Mouse (Mus musculus): ENCODE data around the gene Amdhd2. TPM values are rescaled to one million over a fixed set of nuclear protein-coding genes. Genes with fewer than 3 reads are reported as not detected.

The Amdhd2 gene
- polyA plus RNA-seq (2012; rRNA removed): 87.2 and 105 TPM in 2 replicates

DNA sequence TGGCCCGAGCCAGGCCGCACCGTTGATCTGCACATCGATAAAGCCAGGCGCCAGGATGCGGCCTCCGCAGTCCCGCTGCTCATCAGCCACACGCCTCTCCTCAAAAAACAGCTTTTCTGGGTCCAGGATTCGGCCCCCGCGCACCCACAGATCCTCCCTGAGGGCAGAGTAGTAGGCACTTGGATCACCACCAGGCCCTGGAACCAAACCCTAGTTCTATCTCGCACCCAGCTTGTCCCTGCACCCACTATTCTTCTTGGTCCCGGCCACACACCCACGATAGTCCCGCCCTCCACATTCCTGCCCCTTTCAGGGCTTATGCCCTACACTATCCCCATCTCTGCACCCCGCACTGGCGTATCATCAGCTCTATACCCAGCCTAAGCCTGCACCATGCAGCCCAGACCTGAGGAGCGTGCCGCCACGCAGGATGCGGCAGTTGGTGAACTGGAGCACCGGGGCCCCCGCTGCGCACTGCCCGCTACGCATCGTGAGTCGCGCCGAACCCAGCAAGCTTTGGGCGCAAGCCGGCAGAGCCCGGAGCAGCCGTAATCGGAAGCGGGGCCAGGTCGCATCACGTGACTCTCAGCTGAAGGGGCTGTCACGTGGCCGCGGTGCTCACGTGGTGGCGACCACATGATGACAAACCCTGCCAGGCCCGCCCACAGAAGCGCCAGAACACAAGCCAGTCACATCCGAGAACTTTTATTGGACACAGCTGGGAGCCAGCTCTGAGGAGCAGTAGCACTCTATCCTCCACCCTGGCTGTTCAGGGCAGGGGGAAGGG, at the start of gene Amdhd2:
Gene Amdhd2 (minus strand): TSS at position 591 of the 787 bp plus-strand sequence.
- under 1% methylated on average over 47 of the region's 47 CpGs for WGBS
- peak; percentile 73 for DNase-seq (ENCODE audit: low read depth, low spot score)

DNA sequence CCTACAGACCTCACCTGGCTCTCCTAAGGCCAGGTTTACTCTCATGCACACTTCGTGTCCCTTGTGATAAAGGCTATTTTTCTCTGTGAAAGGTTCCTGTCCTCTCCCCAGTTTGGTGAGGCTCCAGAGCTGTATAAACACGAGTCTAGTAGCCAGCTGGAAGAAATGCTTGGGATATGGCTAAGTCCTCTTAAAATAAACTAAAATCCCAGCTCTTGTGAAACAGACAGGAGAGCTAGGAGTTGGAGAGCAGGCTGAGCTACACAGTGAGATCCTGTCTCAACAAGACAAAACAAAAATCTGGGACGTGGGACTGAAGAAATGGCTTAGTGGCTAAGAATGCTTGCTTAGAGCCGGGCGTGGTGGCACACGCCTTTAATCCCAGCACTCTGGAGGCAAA, 49.6 kb upstream of the Amdhd2 start:
- 49% methylated on average over 6 of the region's 6 CpGs for WGBS
- no peak for DNase-seq (ENCODE audit: low read depth, low spot score)

DNA sequence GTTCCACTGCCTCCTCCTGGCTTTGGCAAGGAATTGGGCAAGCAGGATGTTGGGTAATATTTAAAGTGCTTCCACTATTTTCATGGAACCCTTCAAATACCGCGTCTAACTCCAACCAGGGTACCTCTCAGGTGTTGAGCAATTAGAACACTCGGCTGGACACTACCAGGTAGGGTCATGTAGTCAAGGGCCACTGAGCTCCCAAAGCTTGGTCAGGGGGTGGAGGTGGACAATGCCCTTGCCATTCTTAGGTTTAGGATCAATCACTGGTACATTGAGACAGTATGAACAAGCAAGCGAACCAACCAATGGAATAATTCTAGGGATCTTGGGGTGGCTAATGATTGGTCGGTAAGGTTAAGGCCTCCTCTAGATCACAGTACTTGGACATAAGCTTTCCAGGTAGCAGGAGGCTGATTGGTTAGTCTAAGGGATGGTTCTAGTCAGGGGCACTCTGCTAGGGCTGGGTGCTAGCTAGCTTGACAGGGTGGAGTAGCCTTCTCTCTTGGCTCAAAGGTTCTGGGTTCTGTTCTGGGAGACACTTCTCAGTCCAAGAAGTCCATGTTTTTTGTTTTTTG, 49.0 kb upstream of the Amdhd2 start:
- no peak for DNase-seq (ENCODE audit: low read depth, low spot score)

DNA sequence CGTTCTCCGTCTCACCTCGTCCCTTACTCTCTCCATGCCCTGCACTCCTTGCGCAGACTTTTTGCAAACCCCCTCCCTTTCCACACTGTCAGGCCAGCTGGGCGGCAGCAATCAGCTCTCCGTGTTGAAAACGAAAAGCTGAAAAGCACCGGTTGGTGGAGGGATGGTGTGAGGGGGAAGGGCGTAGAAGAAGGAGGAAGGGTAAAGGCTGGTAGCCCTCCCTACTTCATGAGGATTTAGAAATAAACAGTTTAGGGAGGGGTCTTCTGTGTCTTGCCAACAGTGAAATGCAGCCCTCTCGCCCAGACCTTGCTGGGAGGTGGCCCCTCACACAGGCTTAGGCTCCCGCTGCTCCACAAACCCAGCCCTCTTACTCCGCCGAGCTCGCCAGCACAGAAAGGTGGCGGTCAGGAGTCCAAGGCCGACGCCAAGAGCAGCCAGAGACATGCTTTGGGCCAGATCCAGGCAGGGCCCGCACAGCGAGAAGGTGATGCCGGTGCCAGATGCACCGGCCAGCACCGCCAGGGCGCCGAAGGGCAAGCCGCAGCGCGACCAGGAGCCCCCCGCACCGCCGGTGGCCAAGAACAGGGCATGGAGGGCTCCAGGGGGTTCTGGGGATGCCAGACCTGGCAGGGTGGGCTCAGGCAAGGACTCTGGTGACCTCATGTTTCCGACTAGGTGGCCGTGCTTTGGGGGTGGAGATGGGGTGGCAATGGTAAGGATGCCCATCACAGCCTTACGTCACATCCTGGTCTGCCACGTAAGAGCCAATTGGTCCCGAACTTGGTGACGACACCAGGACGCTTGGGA, 48.3 kb upstream of the Amdhd2 start:
- no peak for DNase-seq (ENCODE audit: low read depth, low spot score)
- WGBS: 14% methylated on average over 37 of the region's 37 CpGs

More for the DNA sequence above, 49.0 kb upstream of the Amdhd2 start:
- whole genome bisulfite sequencing: 54% methylated on average over 5 of the region's 5 CpGs

DNA sequence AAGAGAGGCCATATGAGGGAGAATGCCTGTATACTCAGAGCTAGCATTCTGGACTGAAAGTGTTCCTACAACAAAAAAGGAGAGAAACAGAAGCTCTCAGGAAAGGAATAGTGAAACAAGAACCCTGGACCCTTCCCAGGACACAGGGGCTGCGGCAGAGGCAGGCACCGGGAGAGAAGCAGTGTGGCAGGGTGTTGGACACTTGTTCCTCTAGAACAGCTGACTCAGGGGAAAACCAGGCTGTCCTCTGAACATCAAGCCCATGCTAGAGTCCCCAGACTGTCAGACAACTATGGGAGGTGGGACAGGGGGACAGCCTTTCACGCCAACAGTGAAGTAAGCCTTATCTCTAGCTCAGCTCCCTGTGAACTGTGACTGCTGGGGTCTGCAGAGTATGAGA, 47.0 kb upstream of the Amdhd2 start:
- WGBS: 88% methylated on average over 3 of the region's 3 CpGs

DNA sequence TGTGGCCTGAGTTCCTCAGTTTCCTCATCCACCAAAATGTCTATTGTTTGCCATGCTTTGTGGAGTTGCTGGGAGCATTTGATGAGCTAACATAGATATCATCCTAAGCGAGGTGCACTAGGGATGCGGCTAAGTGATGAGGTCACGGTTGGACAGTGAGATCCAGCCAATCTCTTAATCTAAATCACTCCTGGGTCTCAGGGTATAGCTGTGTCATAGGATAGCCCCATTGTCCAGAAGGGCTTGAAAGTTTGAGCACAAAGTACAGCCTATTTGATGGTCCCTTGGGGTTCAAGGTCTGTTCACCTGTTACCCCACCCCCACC, 46.3 kb upstream of the Amdhd2 start:
- no peak for DNase-seq (ENCODE audit: low read depth, low spot score)
- WGBS: 90% methylated on average over 3 of the region's 3 CpGs

More for the DNA sequence above, 47.0 kb upstream of the Amdhd2 start:
- DNase-seq (ENCODE audit: low read depth, low spot score): no peak

DNA sequence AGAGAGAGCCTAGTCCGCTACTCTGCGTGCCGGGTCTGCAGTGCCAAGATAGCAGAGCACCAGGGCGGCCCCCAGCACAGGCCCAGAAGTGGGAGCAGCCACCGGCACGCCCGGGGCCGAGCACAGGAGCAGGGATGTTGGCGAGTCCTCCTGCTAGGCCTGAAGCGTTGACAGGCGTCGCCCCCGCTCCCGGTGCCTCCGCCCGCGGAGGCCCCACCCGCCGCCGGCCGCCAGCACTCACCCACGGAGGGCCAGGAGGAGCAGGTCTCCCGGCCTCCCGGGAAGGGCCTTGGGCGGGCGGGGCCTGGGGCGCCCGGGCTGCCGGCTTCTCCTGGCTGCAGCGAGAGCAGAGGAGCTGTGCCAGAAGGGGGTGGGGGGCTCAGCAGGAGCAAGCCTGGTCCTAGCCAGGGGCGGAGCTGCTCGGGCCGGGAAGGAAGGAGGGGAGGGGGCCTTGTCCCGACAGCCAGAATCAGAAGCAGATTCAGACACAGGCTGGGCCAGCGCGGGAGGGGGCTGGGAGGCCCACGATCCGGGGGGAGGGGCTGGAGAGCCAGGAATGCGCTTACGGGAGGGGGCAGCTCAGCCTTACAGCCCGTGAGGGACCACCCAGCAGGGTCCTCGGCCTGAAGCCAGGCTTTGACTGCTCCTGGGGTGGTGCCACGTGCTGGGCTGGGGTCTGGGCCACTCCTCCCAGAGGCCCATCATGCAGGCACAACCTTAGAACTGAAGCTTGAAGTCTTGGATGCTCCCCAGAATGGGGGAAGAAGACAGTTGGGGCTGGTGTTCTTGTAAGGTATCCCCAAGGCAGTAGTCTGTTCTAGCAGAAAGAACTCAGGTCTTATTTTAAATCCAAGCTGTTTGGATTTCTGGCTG, 45.7 kb upstream of the Amdhd2 start, which contains the start of gene Ntn3:
Gene Ntn3 (minus strand): TSS at position 489 of the 873 bp plus-strand sequence.
- DNase-seq (ENCODE audit: low read depth, low spot score): no peak
- 6% methylated on average over 43 of the region's 43 CpGs for WGBS

DNA sequence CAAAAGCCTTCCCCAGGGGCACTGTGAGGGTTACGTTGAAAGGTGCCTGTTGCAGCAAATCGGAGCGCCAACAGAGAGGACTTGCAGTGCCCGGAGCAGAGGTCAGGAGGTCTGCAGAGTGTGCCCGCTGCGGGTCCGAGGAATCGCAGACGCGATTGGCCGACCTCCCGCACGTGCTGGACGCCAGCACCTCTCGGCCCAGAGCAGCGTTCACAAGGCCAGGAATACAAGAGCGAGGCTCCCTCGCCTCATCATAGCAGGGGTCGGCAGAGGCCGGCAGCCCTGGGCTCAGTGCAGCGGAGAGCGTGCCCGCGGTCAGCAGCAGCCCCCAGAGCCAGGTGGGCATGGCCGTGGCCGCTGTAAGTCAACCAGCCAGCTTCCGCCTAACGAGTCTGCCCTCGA, 45.1 kb upstream of the Amdhd2 start:
- WGBS: 19% methylated on average over 29 of the region's 29 CpGs
- DNase-seq (ENCODE audit: low read depth, low spot score): no peak

DNA sequence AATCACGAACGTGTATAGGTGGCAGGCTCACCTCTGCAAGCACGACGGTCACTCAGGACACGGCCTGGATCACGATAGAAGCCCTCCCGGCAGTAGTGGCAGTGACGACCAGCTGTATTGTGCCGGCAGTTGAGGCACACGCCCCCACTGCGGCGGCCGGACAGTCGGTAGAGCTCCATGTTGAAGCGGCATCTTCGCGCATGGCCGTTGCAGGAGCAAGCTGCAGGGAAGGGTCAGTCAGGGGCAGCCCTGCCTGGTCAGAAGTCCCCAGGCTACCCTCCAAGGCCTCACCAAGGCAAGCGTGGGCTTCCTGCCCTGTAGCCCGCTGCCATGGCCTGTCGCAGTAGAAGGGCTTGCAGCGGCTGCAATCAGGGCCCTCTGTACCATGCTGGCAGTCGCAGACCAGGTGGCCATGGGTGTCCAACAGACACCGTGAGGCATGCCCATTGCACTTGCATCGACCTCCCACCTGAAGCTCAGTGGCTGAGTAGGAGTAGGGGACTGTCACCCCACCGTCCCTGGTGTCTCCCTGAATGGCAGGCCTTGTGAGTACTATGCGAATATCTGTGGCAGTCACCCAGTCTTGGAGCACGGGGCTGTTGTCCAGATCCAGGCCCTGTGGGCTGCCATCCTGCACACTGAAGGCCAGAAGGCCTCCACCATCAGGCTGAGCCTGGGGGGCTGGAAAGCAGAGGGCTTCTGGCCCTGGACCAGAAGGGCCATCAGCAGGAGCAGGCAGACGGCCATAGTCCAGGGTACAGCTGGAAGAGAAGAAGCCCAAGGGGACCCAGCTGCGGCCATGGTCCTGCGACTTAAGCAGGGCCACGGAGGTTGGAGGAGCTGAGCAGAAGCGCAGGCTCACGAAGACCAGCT, 44.4 kb upstream of the Amdhd2 start:
- 90% methylated on average over 34 of the region's 34 CpGs for WGBS
- no peak for DNase-seq (ENCODE audit: low read depth, low spot score)

DNA sequence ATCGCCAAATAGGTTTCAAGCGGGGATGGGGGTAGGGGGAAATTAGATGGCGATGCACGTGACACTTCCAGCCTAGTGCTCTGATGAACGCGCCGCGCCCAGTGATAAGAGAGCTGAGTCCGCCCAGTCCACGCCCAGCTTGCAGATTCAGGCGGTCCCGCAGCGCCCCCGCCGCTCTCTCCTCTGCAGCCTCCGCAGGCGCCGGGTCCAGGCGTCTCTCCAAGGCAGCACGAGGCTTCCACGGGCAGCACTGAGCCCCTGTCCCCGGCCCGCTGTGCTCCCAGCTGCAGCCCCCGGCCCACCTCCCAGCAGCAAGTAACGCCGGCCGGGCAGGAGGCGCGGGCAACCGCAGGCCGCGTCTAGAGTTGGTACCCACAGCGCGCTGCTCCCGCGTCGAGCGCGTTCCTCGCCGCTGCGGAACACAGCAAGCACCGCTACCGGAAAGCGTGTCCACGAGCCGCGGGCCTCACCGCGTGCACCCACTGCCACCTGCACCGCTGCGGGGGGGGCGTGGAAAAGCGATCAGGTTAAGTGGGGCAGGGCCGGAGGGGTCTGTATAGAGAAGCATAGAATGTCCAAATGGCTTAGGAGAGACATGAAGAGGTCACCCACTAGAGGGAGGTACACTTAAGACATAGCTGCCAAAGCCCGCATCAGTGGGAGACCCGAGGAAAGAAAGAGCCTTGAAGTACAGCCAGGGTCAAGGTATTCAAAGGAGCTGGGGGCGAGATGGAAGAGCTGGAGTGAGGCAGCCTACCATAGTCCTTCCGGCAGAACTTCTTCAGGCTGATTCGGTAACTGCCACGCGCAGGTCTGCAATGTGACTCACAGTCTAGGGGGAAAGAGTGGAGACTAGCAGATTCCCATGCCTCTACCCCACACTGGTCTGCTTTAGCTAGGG, 43.1 kb upstream of the Amdhd2 start:
- 10% methylated on average over 62 of the region's 62 CpGs for WGBS
- DNase-seq (ENCODE audit: low read depth, low spot score): peak; percentile 35

DNA sequence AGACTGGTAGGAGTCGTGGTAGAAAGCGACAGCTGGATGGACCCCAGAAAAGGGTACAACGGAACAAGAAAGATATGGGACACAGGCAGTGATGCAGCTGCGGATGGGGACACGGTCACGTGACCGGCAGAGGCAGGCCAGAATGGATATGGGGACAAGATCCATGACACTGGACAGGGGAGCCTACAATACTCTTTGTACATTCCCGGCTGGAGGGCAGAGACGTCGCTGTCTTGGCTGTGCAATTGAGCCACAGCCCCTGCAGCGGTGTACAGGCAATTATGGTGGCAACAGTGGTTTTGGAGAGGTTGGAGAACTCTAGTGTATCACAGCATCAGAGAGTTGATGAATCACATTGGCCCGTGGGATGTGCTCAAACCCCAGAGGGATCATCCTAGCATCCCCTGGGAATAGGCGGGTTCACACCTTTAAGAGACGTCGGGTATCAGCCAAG, 42.4 kb upstream of the Amdhd2 start:
- whole genome bisulfite sequencing: 8% methylated on average over 15 of the region's 15 CpGs
- no peak for DNase-seq (ENCODE audit: low read depth, low spot score)

DNA sequence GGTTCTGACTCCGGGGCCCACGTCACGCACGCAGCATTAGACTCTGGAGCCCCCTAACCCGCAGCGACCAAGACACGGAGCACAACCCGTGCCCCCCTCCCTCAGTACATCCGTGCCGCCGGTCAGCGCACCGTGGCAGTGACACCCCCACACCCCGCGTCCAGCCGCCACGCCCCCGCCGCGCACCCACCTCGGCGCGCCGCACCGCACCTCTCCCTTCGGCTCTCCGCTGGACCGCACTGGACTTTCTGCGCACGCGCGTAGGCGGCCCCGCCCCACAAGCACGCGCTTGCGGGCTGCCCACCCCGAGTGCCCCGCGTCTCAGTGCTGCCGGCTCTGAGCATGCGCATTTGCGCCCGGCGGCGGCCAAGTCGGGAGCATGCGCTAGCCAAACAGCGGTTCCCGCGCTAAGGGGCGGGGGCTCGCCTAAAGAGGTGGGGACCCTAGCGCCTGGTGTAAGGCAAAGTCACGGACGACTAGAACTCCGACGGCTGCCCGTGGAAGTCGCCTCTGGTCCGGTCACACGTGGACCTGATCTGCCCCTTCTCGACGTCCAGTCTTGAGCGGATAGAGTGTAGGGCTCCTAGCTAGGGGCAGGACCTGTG, 41.8 kb upstream of the Amdhd2 start, which contains the start of gene Tbc1d24:
Gene Tbc1d24 (minus strand): TSS at position 279 of the 605 bp plus-strand sequence.
- WGBS: 1% methylated on average over 61 of the region's 65 CpGs

DNA sequence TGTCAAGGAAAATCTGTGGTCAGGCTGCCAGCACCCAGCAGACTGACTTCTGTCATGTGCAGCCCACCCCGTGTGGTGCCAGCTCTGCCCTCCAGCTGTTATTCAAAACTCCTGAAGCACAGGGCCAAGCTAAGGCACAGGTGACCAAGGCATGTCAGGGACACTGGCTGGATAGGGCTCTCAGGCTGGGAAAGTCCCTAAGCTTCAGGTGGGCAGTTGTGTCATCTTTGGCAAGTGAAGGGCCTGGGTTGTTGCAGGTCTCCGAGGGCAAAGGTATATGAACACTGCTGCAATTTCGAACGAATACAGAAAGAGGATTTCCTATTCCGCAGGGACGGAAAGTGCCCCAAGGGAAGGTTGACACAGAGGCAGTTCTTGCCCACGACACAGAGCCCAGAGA, 41.3 kb upstream of the Amdhd2 start:
- DNase-seq (ENCODE audit: low read depth, low spot score): no peak
- 8% methylated on average over 7 of the region's 7 CpGs for WGBS

More for the DNA sequence above, 41.8 kb upstream of the Amdhd2 start, which contains the start of gene Tbc1d24:
- DNase-seq (ENCODE audit: low read depth, low spot score): peak; percentile 31

DNA sequence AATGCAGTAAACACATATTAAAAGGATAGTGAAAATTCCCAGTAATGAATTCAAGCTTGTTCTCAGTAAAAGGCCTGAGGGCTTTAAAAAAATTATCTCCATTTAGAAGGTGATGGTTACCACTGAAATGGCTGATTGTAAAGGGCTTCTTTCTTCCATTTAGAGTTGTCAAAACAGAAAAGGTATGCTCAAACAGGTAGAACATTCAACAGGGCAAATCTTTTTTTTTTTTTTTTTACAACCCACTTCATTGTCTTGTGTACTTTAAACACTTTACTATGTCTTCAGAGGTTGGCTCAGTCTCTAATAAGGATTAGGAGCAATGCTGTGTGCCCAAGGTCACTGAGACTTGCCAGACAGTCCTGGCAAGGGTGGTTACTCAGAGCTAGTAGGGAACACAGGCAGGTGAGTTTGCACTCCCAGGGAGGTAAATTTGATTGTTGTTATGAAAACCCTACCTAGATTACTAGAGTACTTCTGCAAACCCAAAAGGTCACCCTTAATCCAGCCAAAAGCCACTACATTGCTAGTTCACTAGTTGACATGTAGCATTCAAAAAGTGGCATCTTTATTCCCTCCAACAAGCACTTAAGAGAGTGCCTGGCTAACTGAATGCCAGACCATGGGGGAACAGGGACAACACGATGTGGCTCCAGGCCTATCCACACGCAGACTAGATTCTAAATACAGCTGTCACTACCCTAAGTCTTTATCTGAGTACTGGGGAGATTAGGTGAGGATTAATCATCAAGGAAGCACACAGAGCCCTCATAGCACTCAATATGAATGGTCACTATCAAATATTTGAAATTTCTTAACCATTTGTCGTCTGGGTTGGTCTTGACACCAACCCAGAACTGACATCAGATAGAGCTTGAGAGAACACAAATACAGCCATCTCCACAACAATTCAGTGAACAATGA, 40.3 kb upstream of the Amdhd2 start:
- 53% methylated on average over 3 of the region's 3 CpGs for WGBS
- peak; percentile 53 for DNase-seq (ENCODE audit: low read depth, low spot score)

DNA sequence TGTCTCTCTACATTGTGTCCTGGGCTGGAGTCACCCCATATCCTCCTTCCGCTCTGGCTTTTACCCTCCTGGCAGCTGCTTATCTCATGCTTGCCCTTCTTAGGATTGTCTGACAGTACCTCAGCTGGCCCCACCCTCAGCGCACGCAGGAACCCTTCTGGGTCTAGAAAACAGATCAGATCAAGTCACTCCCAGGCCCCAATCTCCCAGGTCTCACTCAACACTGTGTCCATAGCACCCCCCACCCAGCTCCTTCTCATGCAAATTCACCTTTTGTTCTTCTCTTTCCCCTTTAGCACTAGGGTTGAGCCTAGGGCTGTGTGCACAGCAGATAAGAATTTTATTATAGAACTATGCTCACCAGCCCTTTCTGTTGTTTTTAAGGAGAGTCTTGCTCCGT, 39.5 kb upstream of the Amdhd2 start:
- 27% methylated on average over 4 of the region's 4 CpGs for WGBS
- DNase-seq (ENCODE audit: low read depth, low spot score): peak; percentile 43

DNA sequence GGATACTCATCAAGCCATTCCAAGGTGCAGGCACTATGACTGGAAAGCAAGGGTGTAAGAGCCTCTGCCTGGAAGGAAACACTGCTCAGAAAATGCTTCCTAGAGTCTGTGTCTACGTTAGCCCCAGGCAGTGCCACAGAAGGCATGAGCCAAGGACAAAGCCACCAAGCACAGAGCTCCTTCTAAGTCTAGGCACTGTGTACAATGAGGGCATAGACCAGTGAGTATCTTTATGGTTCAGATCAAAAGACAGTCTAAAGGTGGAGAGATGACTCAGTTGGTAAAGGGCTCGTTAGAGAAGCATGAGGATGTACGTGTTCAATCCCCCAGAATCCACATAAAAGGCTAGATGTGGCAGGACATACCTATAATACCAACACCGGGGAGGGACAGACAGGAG, 37.5 kb upstream of the Amdhd2 start:
- 50% methylated on average over 4 of the region's 4 CpGs for WGBS
- peak; percentile 27 for DNase-seq (ENCODE audit: low read depth, low spot score)
